9 mouse cellular contexts compared by ENCODE assay signal in genomic region chr19:6262222-6262621, GRCm38 (mm10). TPM values are rescaled to one million over a fixed set of nuclear protein-coding genes. Genes with fewer than 3 reads are reported as not detected.
DNase-seq lines count a peak whose midpoint lies in the region; ATAC-seq and TF ChIP-seq lines count a peak whose summit lies in the region.
"Had no signal": no experiment of that assay in that cellular context is flagged by ENCODE, and none has a peak within 500 bp of the region (broad histone marks: within the 10 kb centered on the region; RNA-seq: fewer than 3 reads in every experiment).

No protein-coding gene starts in this region.

- no peak overlapping the region for H3K4me3 ChIP-seq in forebrain, embryonic 10.5 days
- no peak overlapping the region for H3K4me3 ChIP-seq in forebrain, embryonic 16.5 days (replicated peaks; ENCODE audit: low read length)
- H3K4me3 ChIP-seq in C2C12 (ENCODE audit: insufficient read depth, poor library complexity, severe bottlenecking) = no peak overlapping the region

- H3K4me2 ChIP-seq in forebrain, embryonic 16.5 days (ENCODE audit: low read length) = no peak overlapping the region

- H3K36me3 ChIP-seq in forebrain, embryonic 10.5 days (replicated peaks) = peaks cover 50% of the 10 kb centered on the region
- peaks cover 12% of the 10 kb centered on the region for H3K36me3 ChIP-seq in forebrain, embryonic 16.5 days (ENCODE audit: control insufficient read depth, insufficient read depth)
- peaks cover 16% of the 10 kb centered on the region for H3K36me3 ChIP-seq in C2C12 (ENCODE audit: control insufficient read depth, insufficient read depth)
- H3K36me3 ChIP-seq in splenic B cell, adult 2 months (ENCODE audit: control insufficient read depth, insufficient read depth, low read length, poor library complexity, severe bottlenecking) = peaks cover 5% of the 10 kb centered on the region; the same call in 1 of the 2 replicates

- TF ChIP-seq CTCF in C2C12 (IDR thresholded peaks at IDR 0.05; ENCODE audit: control insufficient read depth, insufficient read depth, insufficient read length) = peak; percentile 95

- peaks cover 5% of the 10 kb centered on the region; the same call in 1 of the 2 replicates for H3K9me3 ChIP-seq in forebrain, embryonic 10.5 days
- no peaks in the 10 kb centered on the region for H3K9me3 ChIP-seq in forebrain, embryonic 16.5 days (ENCODE audit: control insufficient read depth, low read length)

- 55% methylated on average over 7 of the region's 7 CpGs for WGBS in forebrain, embryonic 10.5 days
- WGBS in forebrain, embryonic 16.5 days = 60% methylated on average over 7 of the region's 7 CpGs

- no peak overlapping the region for H3K9ac ChIP-seq in forebrain, embryonic 16.5 days (replicated peaks; ENCODE audit: low read depth, low read length)

- H3ac ChIP-seq in C2C12 (ENCODE audit: control insufficient read depth, insufficient read length, low read depth) = no peak overlapping the region

- ATAC-seq in forebrain, embryonic 16.5 days = no peak
- ATAC-seq in frontal cortex, adult (ENCODE audit: low TSS enrichment) = 0 out of 2 replicates have a peak, but pooled peaks have one; percentile 14
- ATAC-seq: Patski had no signal

- no peaks in the 10 kb centered on the region for H3K79me3 ChIP-seq in C2C12 (ENCODE audit: low read depth)

- H3K4me1 ChIP-seq in forebrain, embryonic 10.5 days = no peaks in the 10 kb centered on the region
- H3K4me1 ChIP-seq in forebrain, embryonic 16.5 days (replicated peaks; ENCODE audit: control insufficient read depth, insufficient read depth, low read length) = no peaks in the 10 kb centered on the region

- no peaks in the 10 kb centered on the region for H3K79me2 ChIP-seq in C2C12 (ENCODE audit: control insufficient read depth, insufficient read depth)

- H3K27ac ChIP-seq in forebrain, embryonic 10.5 days = no peak overlapping the region
- H3K27ac ChIP-seq in forebrain, embryonic 16.5 days (ENCODE audit: low read length) = no peak overlapping the region

- peak; percentile 69 for DNase-seq in forebrain, embryonic 10.5 days (ENCODE audit: extremely low spot score, low spot score)
- peak; percentile 85 for DNase-seq in brain, adult 2 months (ENCODE audit: low read depth, low spot score)
- peak; percentile 79 to 81 for DNase-seq in kidney, postnatal 25 days
- DNase-seq in lung, postnatal 10 days = peak; percentile 85
- DNase-seq in splenic B cell, adult 2 months (ENCODE audit: low read depth, low spot score) = peak; percentile 90

- H3K27me3 ChIP-seq in forebrain, embryonic 10.5 days (ENCODE audit: poor library complexity, severe bottlenecking) = no peaks in the 10 kb centered on the region
- no peaks in the 10 kb centered on the region for H3K27me3 ChIP-seq in forebrain, embryonic 16.5 days (replicated peaks; ENCODE audit: control insufficient read depth, insufficient read depth, low read length)
- no peaks in the 10 kb centered on the region for H3K27me3 ChIP-seq in C2C12 (ENCODE audit: control insufficient read depth, insufficient read depth, insufficient read length)
- H3K27me3 ChIP-seq in splenic B cell, adult 2 months (ENCODE audit: control insufficient read depth, insufficient read depth, low read length, poor library complexity, severe bottlenecking) = no peaks in the 10 kb centered on the region
- H3K27me3 ChIP-seq: Patski had no signal

TF ChIP-seq in C2C12, 6 proteins besides CTCF, POLR2A, EP300 and RAD21:
- TF ChIP-seq CEBPB (IDR thresholded peaks at IDR 0.05; ENCODE audit: low read depth) = no peak
TF ChIP-seq in C2C12: peak in this region for 0.

RNA-seq across cellular contexts. Expression of gene Ehd1, which starts 14.3 kb away (rescaled TPM):
- polyA plus RNA-seq in forebrain, embryonic 10.5 days (2016; fragmentation: Nextera tagmentation; extraction: Ambion mirVana) = 76.8 and 82.1 TPM in 2 replicates
- 105 and 106 TPM in 2 replicates for polyA plus RNA-seq in forebrain, embryonic 16.5 days (2015; fragmentation: Nextera tagmentation; extraction: Ambion mirVana)
- polyA plus RNA-seq in C2C12 (2012; fragmentation: generic; extraction: Trizol) = 219 TPM

RNA-seq across cellular contexts. Expression of gene Atg2a, which starts 20.8 kb away (rescaled TPM):
- 11.1 and 11.4 TPM in 2 replicates for polyA plus RNA-seq in forebrain, embryonic 10.5 days (2016; fragmentation: Nextera tagmentation; extraction: Ambion mirVana)
- 11.2 and 13.1 TPM in 2 replicates for polyA plus RNA-seq in forebrain, embryonic 16.5 days (2015; fragmentation: Nextera tagmentation; extraction: Ambion mirVana)
- polyA plus RNA-seq in C2C12 (2012; fragmentation: generic; extraction: Trizol) = 10.3 TPM

RNA-seq across cellular contexts. Expression of gene Ppp2r5b, which starts 26.6 kb away (rescaled TPM):
- polyA plus RNA-seq in forebrain, embryonic 10.5 days (2016; fragmentation: Nextera tagmentation; extraction: Ambion mirVana) = 21.6 and 24.4 TPM in 2 replicates
- 106 and 117 TPM in 2 replicates for polyA plus RNA-seq in forebrain, embryonic 16.5 days (2015; fragmentation: Nextera tagmentation; extraction: Ambion mirVana)
- polyA plus RNA-seq in C2C12 (2012; fragmentation: generic; extraction: Trizol) = 25.3 TPM

RNA-seq across cellular contexts. Expression of gene Gpha2, which starts 36.0 kb away (rescaled TPM):
- 0.58 TPM in 1 of 2 replicates, not detected in the other for polyA plus RNA-seq in forebrain, embryonic 10.5 days (2016; fragmentation: Nextera tagmentation; extraction: Ambion mirVana)
- polyA plus RNA-seq in forebrain, embryonic 16.5 days (2015; fragmentation: Nextera tagmentation; extraction: Ambion mirVana) = not detected in 2 replicates
- 0.13 TPM for polyA plus RNA-seq in C2C12 (2012; fragmentation: generic; extraction: Trizol)

RNA-seq across cellular contexts. Expression of gene Cdc42bpg, which starts 44.0 kb away (rescaled TPM):
- 0.23 and 0.24 TPM in 2 replicates for polyA plus RNA-seq in forebrain, embryonic 10.5 days (2016; fragmentation: Nextera tagmentation; extraction: Ambion mirVana)
- polyA plus RNA-seq in forebrain, embryonic 16.5 days (2015; fragmentation: Nextera tagmentation; extraction: Ambion mirVana) = 0.52 and 1.1 TPM in 2 replicates
- polyA plus RNA-seq in C2C12 (2012; fragmentation: generic; extraction: Trizol) = 7.2 TPM
